Mouse (Mus musculus) heart, postnatal 0 days (tissue): ENCODE measurements at regions not wholly inside any gene's neighbourhood (a gene's known extent, or its start where the extent isn't known, plus 50 kb on each side); places are given as distances from the start of the nearest gene placed in this dataset.

Experiments used
- CTCF ChIP-seq: IDR thresholded peaks from 2 replicates; pipeline ENCODE4 v1.5.1; 2016; ENCODE audit warnings: antibody characterized with exemption, control low read depth, low read depth
- EP300 ChIP-seq: IDR thresholded peaks from 2 replicates; pipeline ENCODE4 v1.6.1; 2016; ENCODE audit warnings: antibody characterized with exemption, low read depth

GRCm38 (mm10) chr12:26184701-26185460 lies 230.2 kb downstream of the Rnf144a start:
- no peak for TF ChIP-seq EP300
- no peak for TF ChIP-seq CTCF
